Mouse (Mus musculus): ENCODE data around the gene Hspa1b. TPM values are rescaled to one million over a fixed set of nuclear protein-coding genes. Genes with fewer than 3 reads are reported as not detected.
"Not testable (repeated sequence)": the region's sequence is repeated elsewhere in the genome, so short reads cannot be mapped to it uniquely, and the experiment has no call there.

The Hspa1b gene
- total and polyA plus RNA-seq, 3 experiments, result 0.08 to 0.15 TPM; not detected in 1

GRCm38 (mm10) chr17:34971694-34972068 lies 12.6 kb upstream of the Hspa1b start:
- in situ Hi-C loops (cut with MboI; ENCODE audit: low pct_ligation_motif_present, low pct_unique_long_range_greater_than_20kb, low sequenced_read_pairs); H3K4me3 ChIP-seq (replicated peaks in 1 of 3; ENCODE audit: low read depth in 2 of 3, low read length in 2 of 3, poor library complexity in 1 of 3); H3K9me3 ChIP-seq (replicated peaks; ENCODE audit: low read length); DNase-seq (ENCODE audit: extremely low read depth); H3K4me1 ChIP-seq (ENCODE audit: control insufficient read depth in 1 of 2, insufficient read depth in 2 of 2); H3K9ac ChIP-seq (ENCODE audit: insufficient read depth, low read depth); H3K27ac ChIP-seq (ENCODE audit: insufficient read depth, low read depth); H3K36me3 ChIP-seq (replicated peaks in 1 of 2; ENCODE audit: control insufficient read depth in 1 of 2, insufficient read depth in 1 of 2, low read length in 1 of 2); dilution Hi-C loops (cut with MboI; ENCODE audit: extremely low pct_ligation_motif_present, extremely low pct_unique_long_range_greater_than_20kb, low sequenced_read_pairs); H3K27me3 ChIP-seq (replicated peaks); H3K4me2 ChIP-seq (ENCODE audit: insufficient read depth, low read depth, poor library complexity, severe bottlenecking); H3K79me2 ChIP-seq (replicated peaks; ENCODE audit: control insufficient read depth, extremely low read depth, insufficient read depth, poor library complexity, severe bottlenecking): not testable (repeated sequence)

GRCm38 (mm10) chr17:34970850-34971249 lies 11.8 kb upstream of the Hspa1b start:
- H3K4me3 ChIP-seq (replicated peaks in 1 of 3; ENCODE audit: low read depth in 2 of 3, low read length in 2 of 3, poor library complexity in 1 of 3); H3K27me3 ChIP-seq (replicated peaks); H3K9me3 ChIP-seq (replicated peaks; ENCODE audit: low read length); DNase-seq (ENCODE audit: extremely low read depth); H3K4me1 ChIP-seq (ENCODE audit: control insufficient read depth in 1 of 2, insufficient read depth in 2 of 2); H3K27ac ChIP-seq (ENCODE audit: insufficient read depth, low read depth); H3K36me3 ChIP-seq (replicated peaks in 1 of 2; ENCODE audit: control insufficient read depth in 1 of 2, insufficient read depth in 1 of 2, low read length in 1 of 2); H3K79me2 ChIP-seq (replicated peaks; ENCODE audit: control insufficient read depth, extremely low read depth, insufficient read depth, poor library complexity, severe bottlenecking); H3K9ac ChIP-seq (ENCODE audit: insufficient read depth, low read depth); H3K4me2 ChIP-seq (ENCODE audit: insufficient read depth, low read depth, poor library complexity, severe bottlenecking); dilution Hi-C loops (cut with MboI; ENCODE audit: extremely low pct_ligation_motif_present, extremely low pct_unique_long_range_greater_than_20kb, low sequenced_read_pairs); in situ Hi-C loops (cut with MboI; ENCODE audit: low pct_ligation_motif_present, low pct_unique_long_range_greater_than_20kb, low sequenced_read_pairs): not testable (repeated sequence)

GRCm38 (mm10) chr17:34969822-34970221 lies 10.8 kb upstream of the Hspa1b start, which contains the start of gene Gm20481:
Gene Gm20481, plus strand, starts transcription at chr17:34969912.
- H3K4me1 ChIP-seq (ENCODE audit: control insufficient read depth in 1 of 2, insufficient read depth in 2 of 2); DNase-seq (ENCODE audit: extremely low read depth); H3K79me2 ChIP-seq (replicated peaks; ENCODE audit: control insufficient read depth, extremely low read depth, insufficient read depth, poor library complexity, severe bottlenecking); H3K4me3 ChIP-seq (replicated peaks in 1 of 3; ENCODE audit: low read depth in 2 of 3, low read length in 2 of 3, poor library complexity in 1 of 3); H3K36me3 ChIP-seq (replicated peaks in 1 of 2; ENCODE audit: control insufficient read depth in 1 of 2, insufficient read depth in 1 of 2, low read length in 1 of 2); H3K27ac ChIP-seq (ENCODE audit: insufficient read depth, low read depth); H3K27me3 ChIP-seq (replicated peaks); H3K4me2 ChIP-seq (ENCODE audit: insufficient read depth, low read depth, poor library complexity, severe bottlenecking); dilution Hi-C loops (cut with MboI; ENCODE audit: extremely low pct_ligation_motif_present, extremely low pct_unique_long_range_greater_than_20kb, low sequenced_read_pairs); in situ Hi-C loops (cut with MboI; ENCODE audit: low pct_ligation_motif_present, low pct_unique_long_range_greater_than_20kb, low sequenced_read_pairs); H3K9ac ChIP-seq (ENCODE audit: insufficient read depth, low read depth); H3K9me3 ChIP-seq (replicated peaks; ENCODE audit: low read length): not testable (repeated sequence)

GRCm38 (mm10) chr17:34965627-34966026 lies 6.6 kb upstream of the Hspa1b start:
- in situ Hi-C loops (cut with MboI; ENCODE audit: low pct_ligation_motif_present, low pct_unique_long_range_greater_than_20kb, low sequenced_read_pairs), result no loop called here
- Histone ChIP-seq H3K4me1 (ENCODE audit: control insufficient read depth in 1 of 2, insufficient read depth in 2 of 2) (peaks cover 9 to 30% of the 10 kb centered on the region in 2 experiments), H3K9me3 (replicated peaks; ENCODE audit: low read length) (no peaks in the 10 kb centered on the region), H3K4me2 (ENCODE audit: insufficient read depth, low read depth, poor library complexity, severe bottlenecking) (no peak overlapping the region), H3K36me3 (replicated peaks in 1 of 2; ENCODE audit: control insufficient read depth in 1 of 2, insufficient read depth in 1 of 2, low read length in 1 of 2) (no peaks in the 10 kb centered on the region), H3K27ac (ENCODE audit: insufficient read depth, low read depth) (no peak overlapping the region), H3K9ac (ENCODE audit: insufficient read depth, low read depth) (no peak overlapping the region), H3K4me3 (replicated peaks in 1 of 3; ENCODE audit: low read depth in 2 of 3, low read length in 2 of 3, poor library complexity in 1 of 3) (no peak overlapping the region), H3K79me2 (replicated peaks; ENCODE audit: control insufficient read depth, extremely low read depth, insufficient read depth, poor library complexity, severe bottlenecking) (no peaks in the 10 kb centered on the region), H3K27me3 (replicated peaks) (no peaks in the 10 kb centered on the region)
- TF ChIP-seq USF1 (IDR thresholded peaks at IDR 0.05; ENCODE audit: low read depth, low read length) (no peak), CTCF (conservative IDR thresholded peaks at IDR 0.05 in 1 of 2, IDR thresholded peaks at IDR 0.05 in 1 of 2; ENCODE audit: low read depth in 2 of 2, low read length in 2 of 2) (no peak), TCF12 (IDR thresholded peaks at IDR 0.05; ENCODE audit: low read depth, low read length) (no peak), NELFE (IDR thresholded peaks at IDR 0.05; ENCODE audit: low read depth, low read length) (no peak), ZMIZ1 (IDR thresholded peaks at IDR 0.05; ENCODE audit: low read depth, low read length) (no peak), MAFK (IDR thresholded peaks at IDR 0.05; ENCODE audit: insufficient replicate concordance, low read length) (no peak), IRF4 (IDR thresholded peaks at IDR 0.05; ENCODE audit: low read depth, low read length) (no peak), RCOR1 (conservative IDR thresholded peaks at IDR 0.05; ENCODE audit: low read depth, low read length) (no peak), RAD21 (IDR thresholded peaks at IDR 0.05; ENCODE audit: low read depth, low read length) (no peak), CHD2 (IDR thresholded peaks at IDR 0.05; ENCODE audit: low read length) (no peak), ZKSCAN1 (IDR thresholded peaks at IDR 0.05; ENCODE audit: borderline replicate concordance, low read depth, low read length) (no peak), BHLHE40 (IDR thresholded peaks at IDR 0.05; ENCODE audit: low read depth, low read length) (no peak), ELF1 (IDR thresholded peaks at IDR 0.05; ENCODE audit: low read depth, low read length) (no peak), POLR2A (IDR thresholded peaks at IDR 0.05; ENCODE audit: low read depth, low read length) (no peak), ZNF384 (IDR thresholded peaks at IDR 0.05; ENCODE audit: low read depth, low read length) (no peak), ETS1 (conservative IDR thresholded peaks at IDR 0.05; ENCODE audit: low read depth, low read length) (no peak)
- DNase-seq (ENCODE audit: extremely low read depth), result no peak
- dilution Hi-C loops (cut with MboI; ENCODE audit: extremely low pct_ligation_motif_present, extremely low pct_unique_long_range_greater_than_20kb, low sequenced_read_pairs), result no loop called here
